Mouse (Mus musculus) layer of hippocampus, adult 9-11 months (tissue): ENCODE measurements at regions not wholly inside any gene's neighbourhood (a gene's known extent, or its start where the extent isn't known, plus 50 kb on each side); places are given as distances from the start of the nearest gene placed in this dataset.
A peak's percentile ranks its signal among the peaks of the same experiment; 100 is the strongest.

Source experiments
- DNase-seq: peaks from one replicate; pipeline ENCODE4 v3.0.0; 2022

- no peak for DNase-seq
Observed at GRCm38 (mm10) chr11:15572716-15573115, 684.8 kb upstream of the Vstm2a start.

DNA sequence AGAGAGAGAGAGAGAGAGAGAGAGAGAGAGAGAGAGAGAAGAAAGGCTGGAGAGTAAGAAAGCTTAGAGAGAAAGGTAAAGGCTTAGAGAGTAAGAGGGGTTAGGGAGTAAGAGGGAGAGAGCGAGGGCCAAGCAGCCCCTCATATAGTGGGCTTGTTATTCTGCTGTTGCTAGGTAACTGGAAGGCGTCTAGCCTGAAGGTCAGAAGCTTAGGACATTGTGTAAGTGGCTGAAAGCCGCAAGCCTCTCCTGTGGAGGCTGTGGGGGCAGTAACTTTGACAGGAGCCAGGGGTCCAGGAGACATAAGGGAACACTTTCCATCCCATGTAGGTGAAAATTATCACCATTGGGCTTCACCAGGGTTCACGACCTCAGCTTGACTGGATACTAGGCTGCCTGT lies 637.6 kb upstream of the Vstm2a start:
- no peak for DNase-seq

GRCm38 (mm10) chr11:15649025-15649680 lies 608.4 kb upstream of the Vstm2a start:
- no peak for DNase-seq

DNA sequence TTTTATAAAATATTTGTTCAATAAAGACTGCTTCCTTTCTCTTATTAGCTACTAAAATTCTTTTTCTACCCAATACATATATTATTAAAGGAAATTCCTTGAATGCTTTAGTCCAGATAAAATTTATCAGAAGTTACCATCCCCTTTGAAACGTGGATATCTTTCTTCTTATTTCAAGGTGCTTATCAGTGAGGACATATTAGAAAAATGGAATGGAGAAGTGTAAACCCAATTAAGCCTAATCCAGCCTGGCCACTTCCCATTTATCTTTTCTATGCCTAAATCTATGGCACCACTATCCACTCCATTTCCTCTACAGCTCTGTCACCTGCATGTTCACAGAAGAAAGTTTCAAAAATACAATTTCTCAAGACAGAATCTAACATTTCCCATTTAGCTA lies 568.5 kb upstream of the Vstm2a start:
- no peak for DNase-seq

GRCm38 (mm10) chr11:15698001-15698756 lies 559.3 kb upstream of the Vstm2a start:
- DNase-seq = no peak

- DNase-seq = no peak
Observed at GRCm38 (mm10) chr11:15715987-15716386, 541.5 kb upstream of the Vstm2a start.

DNA sequence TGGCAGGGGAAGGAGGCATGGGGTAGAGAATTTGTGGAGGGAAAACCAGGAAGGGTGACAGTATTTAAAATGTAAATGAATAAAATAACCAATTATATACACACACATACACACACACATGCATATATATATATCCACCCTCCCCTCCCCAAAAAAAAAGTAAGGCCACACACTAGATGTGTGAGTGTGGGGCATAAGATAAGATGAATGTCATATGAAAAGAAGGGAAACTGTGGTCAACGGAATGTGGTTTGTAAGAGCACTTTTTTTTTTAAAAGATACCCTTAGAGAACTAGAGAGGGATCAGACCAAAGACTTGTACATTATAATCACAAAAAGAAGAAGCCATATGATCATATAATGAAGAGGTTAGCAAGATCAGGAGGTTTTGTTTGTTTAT lies 540.0 kb upstream of the Vstm2a start:
- DNase-seq = no peak

DNA sequence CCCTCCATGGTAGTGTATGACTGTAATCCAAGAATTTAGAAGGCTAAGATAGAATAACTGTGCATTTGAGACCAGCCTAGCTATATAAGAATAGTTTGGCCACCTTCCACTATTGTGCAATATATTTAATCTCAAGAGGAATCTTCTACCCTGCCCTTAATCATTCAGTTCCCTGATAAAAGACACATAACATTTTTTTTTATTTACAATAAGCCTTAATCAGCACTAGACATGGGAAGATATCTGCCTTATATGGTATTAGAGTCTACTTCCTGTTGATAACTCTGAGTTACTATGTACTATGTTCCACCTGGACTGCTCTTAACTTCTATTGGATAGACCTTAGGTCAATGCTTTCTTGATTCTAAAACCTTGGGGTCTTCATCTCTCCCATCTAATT lies 519.9 kb upstream of the Vstm2a start:
- no peak for DNase-seq

- no peak for DNase-seq
Observed at GRCm38 (mm10) chr11:15756006-15756405, 501.5 kb upstream of the Vstm2a start.

- peak; percentile 60 for DNase-seq
Observed at GRCm38 (mm10) chr11:15769651-15770617, 487.6 kb upstream of the Vstm2a start.
